Comparison of ENCODE assay signal across 8 mouse cellular contexts in genomic region chr1:92902786-92903185, GRCm38 (mm10). TPM values are rescaled to one million over a fixed set of nuclear protein-coding genes. Genes with fewer than 3 reads are reported as not detected.
DNase-seq lines count a peak whose midpoint lies in the region; ATAC-seq and TF ChIP-seq lines count a peak whose summit lies in the region.

TSS of gene Ankmy1 (minus strand) at chr1:92902906.

- H3K9ac ChIP-seq in embryonic facial prominence, embryonic 15.5 days, result no peak within 1 kb of the TSS
- no peak within 1 kb of the TSS for H3K9ac ChIP-seq in hindbrain, postnatal 0 days (replicated peaks; ENCODE audit: low read length)

- intact Hi-C loops in left cerebral cortex, postnatal 25 days (cut with DNase I), result no loop called here

- peak within 1 kb of the TSS; percentile 70 for H3K27ac ChIP-seq in testis, adult 2 months (ENCODE audit: control insufficient read depth, insufficient read depth, low read depth, low read length)
- H3K27ac ChIP-seq in embryonic facial prominence, embryonic 15.5 days (replicated peaks), result no peak within 1 kb of the TSS
- no peak within 1 kb of the TSS for H3K27ac ChIP-seq in hindbrain, postnatal 0 days

- H3K4me2 ChIP-seq in embryonic facial prominence, embryonic 15.5 days (replicated peaks), result peak within 1 kb of the TSS; percentile 44
- H3K4me2 ChIP-seq in hindbrain, postnatal 0 days (ENCODE audit: low read depth, low read length), result peak within 1 kb of the TSS; percentile 52

- H3K4me1 ChIP-seq in testis, adult 2 months (ENCODE audit: control insufficient read depth, insufficient read depth, low read length), result peaks cover 11% of the 10 kb centered on the region
- H3K4me1 ChIP-seq in embryonic facial prominence, embryonic 15.5 days, result peaks cover 16% of the 10 kb centered on the region
- H3K4me1 ChIP-seq in hindbrain, postnatal 0 days (ENCODE audit: insufficient read depth, low read length), result peaks cover 4% of the 10 kb centered on the region; the same call in 1 of the 2 replicates

- under 1% methylated on average over 15 of the region's 15 CpGs for WGBS in embryonic facial prominence, embryonic 15.5 days
- 1% methylated on average over 15 of the region's 15 CpGs for WGBS in hindbrain, postnatal 0 days

- peak; percentile 40; the same call in 1 of the 2 replicates for TF ChIP-seq POLR2A in testis, adult 2 months (IDR thresholded peaks at IDR 0.05; ENCODE audit: control insufficient read depth, low read depth, low read length)

- TF ChIP-seq CTCF in testis, adult 2 months (IDR thresholded peaks at IDR 0.05; ENCODE audit: control insufficient read depth, insufficient read depth, insufficient replicate concordance, low read depth, low read length), result no peak
- no peak for TF ChIP-seq CTCF in hindbrain, postnatal 0 days (IDR thresholded peaks at IDR 0.05; ENCODE audit: low read depth)

- H3K27me3 ChIP-seq in testis, adult 2 months (ENCODE audit: control insufficient read depth, insufficient read depth, low read length), result no peaks in the 10 kb centered on the region
- peaks cover 8% of the 10 kb centered on the region; the same call in 1 of the 2 replicates for H3K27me3 ChIP-seq in embryonic facial prominence, embryonic 15.5 days
- 0 out of 2 replicates have a peak, but pooled peaks cover 3% of the 10 kb centered on the region for H3K27me3 ChIP-seq in hindbrain, postnatal 0 days (ENCODE audit: insufficient read depth, low read length)

- ATAC-seq in embryonic facial prominence, embryonic 15.5 days (ENCODE audit: insufficient number of reproducible peaks, low FRiP score, low TSS enrichment, low read depth), result peak; percentile 48; the same call in 1 of the 2 replicates
- peak; percentile 58 for ATAC-seq in hindbrain, postnatal 0 days

- H3K4me3 ChIP-seq in testis, adult 2 months (ENCODE audit: control insufficient read depth, low read depth, low read length), result peak within 1 kb of the TSS; percentile 96
- H3K4me3 ChIP-seq in embryonic facial prominence, embryonic 15.5 days (replicated peaks), result peak within 1 kb of the TSS; percentile 25
- peak within 1 kb of the TSS; percentile 14; the same call in 1 of the 2 replicates for H3K4me3 ChIP-seq in hindbrain, postnatal 0 days (ENCODE audit: low read length)

- H3K36me3 ChIP-seq in testis, adult 2 months (ENCODE audit: control insufficient read depth, insufficient read depth, low read length), result peaks cover 1% of the 10 kb centered on the region; the same call in 1 of the 2 replicates
- H3K36me3 ChIP-seq in embryonic facial prominence, embryonic 15.5 days, result no peaks in the 10 kb centered on the region
- H3K36me3 ChIP-seq in hindbrain, postnatal 0 days (ENCODE audit: insufficient read depth, low read length), result no peaks in the 10 kb centered on the region

- DNase-seq in testis, postnatal 14 days (ENCODE audit: low spot score), result no peak
- peak; percentile 81 for DNase-seq in hindbrain, postnatal 0 days (ENCODE audit: low spot score)
- DNase-seq in left cerebral cortex, postnatal 25 days (ENCODE audit: low spot score in 2 of 2), result peak; percentile 73 to 76
- DNase-seq in lung, postnatal 4 days, result peak; percentile 73 to 78
- peak; percentile 89 to 93 for DNase-seq in right cerebral cortex, postnatal 10 days (ENCODE audit: low spot score in 2 of 2)
- DNase-seq in cerebellum, adult 11 months, result no peak

- no peaks in the 10 kb centered on the region for H3K9me3 ChIP-seq in embryonic facial prominence, embryonic 15.5 days (replicated peaks)
- H3K9me3 ChIP-seq in hindbrain, postnatal 0 days (ENCODE audit: low read length), result no peaks in the 10 kb centered on the region

RNA-seq across cellular contexts. Expression of gene Ankmy1, which starts in this region (rescaled TPM):
- 50.5 and 53.4 TPM in 2 replicates for polyA plus RNA-seq in testis, adult 2 months (2012; rRNA removed)
- polyA plus RNA-seq in embryonic facial prominence, embryonic 15.5 days (2015; fragmentation: Nextera tagmentation; extraction: Ambion mirVana), result 0.88 and 1.0 TPM in 2 replicates
- 0.25 TPM in 1 of 2 replicates, not detected in the other for total RNA-seq in hindbrain, postnatal 0 days (2014; rRNA removed)
- polyA plus RNA-seq in hindbrain, postnatal 0 days (2015; fragmentation: Nextera tagmentation; extraction: Ambion mirVana), result 0.39 and 0.62 TPM in 2 replicates
- total RNA-seq in left cerebral cortex, postnatal 25 days (2021), result under 1 TPM; 0.32 to 0.41 TPM

Comparison
In these comparisons a context has a peak if more than half of its experiments do, and no peak if none do; other contexts are left out.
1. RNA of gene Ankmy1 (polyA plus RNA-seq): 50.5 to 53.4 TPM in testis, adult 2 months; 0.88 to 1.0 TPM in embryonic facial prominence, embryonic 15.5 days and 0.39 to 0.62 TPM in hindbrain, postnatal 0 days; every median in the first group is over 10 times any median in the second.
2. Peak in DNase-seq, ATAC-seq, H3K4me3 ChIP-seq and H3K4me2 ChIP-seq in hindbrain, postnatal 0 days; RNA of the gene not detected or under 1 TPM.
3. Peak in DNase-seq in left cerebral cortex, postnatal 25 days; RNA of the gene not detected or under 1 TPM.
4. H3K4me3 ChIP-seq: peak in every context shown above with its lines; median percentile 96 in testis, adult 2 months; 25 in embryonic facial prominence, embryonic 15.5 days; 14 in hindbrain, postnatal 0 days.
5. DNase-seq: peak in lung, postnatal 4 days (2 of 2) and right cerebral cortex, postnatal 10 days (2 of 2); none in testis, postnatal 14 days (single experiment) and cerebellum, adult 11 months (single experiment).